Mouse (Mus musculus): ENCODE measurements around the gene Igsf21. TPM values are rescaled to one million over a fixed set of nuclear protein-coding genes. Genes with fewer than 3 reads are reported as not detected.
A peak's percentile ranks its signal among the peaks of the same experiment; 100 is the strongest.

The Igsf21 gene
- total and polyA plus RNA-seq, 2 experiments, result not detected

DNA sequence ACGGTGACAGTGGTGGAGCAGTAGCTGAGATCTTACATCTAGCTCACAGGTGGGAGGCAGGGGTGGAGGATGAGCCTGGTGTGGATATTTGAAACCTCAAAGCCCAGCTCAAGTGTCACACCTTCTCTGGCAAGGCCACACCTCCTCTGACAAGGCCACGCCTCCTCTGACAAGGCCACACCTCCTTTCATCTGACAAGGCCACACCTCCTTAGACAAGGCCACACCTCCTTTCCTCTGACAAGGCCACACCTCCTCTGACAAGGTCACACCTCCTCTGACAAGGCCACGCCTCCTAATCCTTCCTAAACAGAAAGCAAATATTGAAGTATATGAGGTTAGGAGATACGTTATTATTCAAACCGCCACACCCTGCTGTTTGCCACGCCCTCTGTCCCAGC is 69.5 kb downstream of the Igsf21 start:
- Histone ChIP-seq H3K4me3 (ENCODE audit: insufficient read depth, low read depth, low read length) (no peak overlapping the region), H3K79me2 (ENCODE audit: control insufficient read depth, insufficient read depth, low read length) (no peaks in the 10 kb centered on the region), H3K9ac (ENCODE audit: low read depth, low read length) (no peak overlapping the region), H3K27me3 (ENCODE audit: control insufficient read depth, insufficient read depth, low read length) (no peaks in the 10 kb centered on the region), H3K36me3 (ENCODE audit: control insufficient read depth, insufficient read depth, low read length) (no peaks in the 10 kb centered on the region), H3K27ac (replicated peaks; ENCODE audit: insufficient read depth, low read depth, low read length) (no peak overlapping the region), H3K4me1 (ENCODE audit: control insufficient read depth, insufficient read depth, low read length) (peaks cover 6% of the 10 kb centered on the region; the same call in 1 of the 2 replicates)
- no peak for TF ChIP-seq POLR2A (IDR thresholded peaks at IDR 0.05; ENCODE audit: extremely low read depth, insufficient read depth, low read length)
- no peak for TF ChIP-seq CTCF (IDR thresholded peaks at IDR 0.05; ENCODE audit: low read depth, low read length)
- DNase-seq (ENCODE audit: extremely low read depth, low read depth, low spot score), result no peak
- WGBS, result 93% methylated on average over 6 of the region's 6 CpGs

DNA sequence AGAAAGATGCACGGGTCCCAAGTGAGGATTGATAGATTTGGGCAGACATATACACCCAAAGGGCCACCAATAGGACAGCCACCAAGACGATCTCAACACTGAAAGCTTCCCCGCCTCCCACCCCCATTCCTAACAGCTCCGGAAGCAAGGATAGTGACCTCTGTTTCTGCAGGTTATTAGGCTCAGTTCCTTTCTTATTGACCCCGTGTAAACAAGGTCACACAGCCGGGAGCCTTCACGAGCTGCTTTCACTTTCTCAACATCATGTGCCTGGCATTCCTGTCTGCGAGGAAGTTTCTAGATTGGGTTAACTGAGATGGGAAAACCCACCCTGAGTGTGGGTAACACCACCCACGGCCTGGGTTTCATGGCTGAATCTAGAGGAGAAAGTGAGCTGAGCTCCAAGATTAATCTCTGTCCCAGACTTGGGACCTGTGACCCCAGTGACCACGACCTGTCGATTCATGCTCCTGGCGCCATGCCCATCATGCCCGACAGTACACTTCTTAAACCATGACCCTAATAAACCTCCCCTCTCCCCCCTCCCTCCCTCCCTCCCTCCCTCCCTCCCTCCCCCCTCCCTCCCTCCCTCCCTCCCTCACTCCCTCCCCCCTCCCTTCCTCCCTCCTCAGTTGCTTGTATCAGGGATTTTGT is 72.7 kb downstream of the Igsf21 start:
- H3K79me2 ChIP-seq (ENCODE audit: control insufficient read depth, insufficient read depth, low read length), result no peaks in the 10 kb centered on the region
- no peaks in the 10 kb centered on the region for H3K27me3 ChIP-seq (ENCODE audit: control insufficient read depth, insufficient read depth, low read length)
- peak overlapping the region; percentile 46; the same call in 1 of the 2 replicates for H3K9ac ChIP-seq (ENCODE audit: low read depth, low read length)
- H3K27ac ChIP-seq (replicated peaks; ENCODE audit: insufficient read depth, low read depth, low read length), result 0 out of 2 replicates have a peak overlapping the region, but pooled peaks have one; percentile 17
- H3K4me3 ChIP-seq (ENCODE audit: insufficient read depth, low read depth, low read length), result peak overlapping the region; percentile 28; the same call in 1 of the 2 replicates
- TF ChIP-seq POLR2A (IDR thresholded peaks at IDR 0.05; ENCODE audit: extremely low read depth, insufficient read depth, low read length) (no peak), CTCF (IDR thresholded peaks at IDR 0.05; ENCODE audit: low read depth, low read length) (no peak)
- DNase-seq (ENCODE audit: extremely low read depth, low read depth, low spot score), result peak; percentile 64
- H3K36me3 ChIP-seq (ENCODE audit: control insufficient read depth, insufficient read depth, low read length), result no peaks in the 10 kb centered on the region
- 6% methylated on average over 13 of the region's 13 CpGs for WGBS
- H3K4me1 ChIP-seq (ENCODE audit: control insufficient read depth, insufficient read depth, low read length), result peaks cover 6% of the 10 kb centered on the region; the same call in 1 of the 2 replicates

DNA sequence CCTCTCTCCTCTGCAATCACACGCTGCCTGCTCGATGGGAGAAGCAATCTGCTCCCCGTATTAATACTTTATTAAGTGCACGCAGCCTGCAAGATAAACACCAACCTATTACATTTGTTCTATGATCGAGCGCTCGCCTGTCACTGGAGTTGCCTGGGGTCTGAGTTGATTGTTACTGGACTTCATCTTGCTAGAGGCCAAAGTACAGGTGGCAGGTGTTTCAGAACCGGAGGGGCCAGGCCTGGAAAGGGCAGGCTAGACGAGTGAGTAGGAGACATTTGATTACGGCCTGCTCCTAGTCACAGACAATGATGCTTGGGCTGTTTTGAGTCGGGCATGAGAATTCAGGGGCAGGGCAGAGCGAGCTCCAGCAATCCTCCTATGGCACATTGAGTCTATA is 73.5 kb downstream of the Igsf21 start:
- Histone ChIP-seq H3K27ac (replicated peaks; ENCODE audit: insufficient read depth, low read depth, low read length) (no peak overlapping the region), H3K79me2 (ENCODE audit: control insufficient read depth, insufficient read depth, low read length) (no peaks in the 10 kb centered on the region), H3K27me3 (ENCODE audit: control insufficient read depth, insufficient read depth, low read length) (no peaks in the 10 kb centered on the region), H3K9ac (ENCODE audit: low read depth, low read length) (no peak overlapping the region), H3K36me3 (ENCODE audit: control insufficient read depth, insufficient read depth, low read length) (no peaks in the 10 kb centered on the region), H3K4me1 (ENCODE audit: control insufficient read depth, insufficient read depth, low read length) (peaks cover 6% of the 10 kb centered on the region; the same call in 1 of the 2 replicates), H3K4me3 (ENCODE audit: insufficient read depth, low read depth, low read length) (no peak overlapping the region)
- WGBS, result 86% methylated on average over 12 of the region's 12 CpGs
- TF ChIP-seq CTCF (IDR thresholded peaks at IDR 0.05; ENCODE audit: low read depth, low read length) (no peak), POLR2A (IDR thresholded peaks at IDR 0.05; ENCODE audit: extremely low read depth, insufficient read depth, low read length) (no peak)
- DNase-seq (ENCODE audit: extremely low read depth, low read depth, low spot score), result no peak

DNA sequence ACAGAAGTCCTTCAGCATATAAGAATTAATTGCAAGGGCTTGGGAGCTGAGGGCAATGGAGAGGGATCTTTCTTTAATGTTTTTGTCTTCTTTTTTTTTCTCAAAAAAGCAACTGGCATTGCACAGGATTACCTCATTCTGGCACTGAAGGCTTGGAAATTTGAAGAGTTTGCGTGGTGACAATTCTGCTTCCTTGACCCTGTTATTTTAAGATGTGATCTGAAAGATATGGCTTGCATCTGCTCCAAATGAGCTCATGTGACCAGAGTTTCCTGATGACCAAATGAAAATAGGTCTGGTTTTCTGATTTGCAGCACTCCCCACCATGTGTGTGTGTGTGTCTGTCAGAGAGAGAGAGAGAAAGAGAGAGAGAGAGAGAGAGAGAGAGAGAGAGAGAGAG is 74.7 kb downstream of the Igsf21 start:
- Histone ChIP-seq H3K79me2 (ENCODE audit: control insufficient read depth, insufficient read depth, low read length) (no peaks in the 10 kb centered on the region), H3K36me3 (ENCODE audit: control insufficient read depth, insufficient read depth, low read length) (no peaks in the 10 kb centered on the region), H3K9ac (ENCODE audit: low read depth, low read length) (no peak overlapping the region), H3K27me3 (ENCODE audit: control insufficient read depth, insufficient read depth, low read length) (no peaks in the 10 kb centered on the region), H3K4me1 (ENCODE audit: control insufficient read depth, insufficient read depth, low read length) (peaks cover 6% of the 10 kb centered on the region; the same call in 1 of the 2 replicates), H3K4me3 (ENCODE audit: insufficient read depth, low read depth, low read length) (no peak overlapping the region), H3K27ac (replicated peaks; ENCODE audit: insufficient read depth, low read depth, low read length) (no peak overlapping the region)
- TF ChIP-seq CTCF (IDR thresholded peaks at IDR 0.05; ENCODE audit: low read depth, low read length), result no peak
- no peak for TF ChIP-seq POLR2A (IDR thresholded peaks at IDR 0.05; ENCODE audit: extremely low read depth, insufficient read depth, low read length)
- 49% methylated on average over 1 of the region's 1 CpGs for WGBS
- DNase-seq (ENCODE audit: extremely low read depth, low read depth, low spot score), result no peak

DNA sequence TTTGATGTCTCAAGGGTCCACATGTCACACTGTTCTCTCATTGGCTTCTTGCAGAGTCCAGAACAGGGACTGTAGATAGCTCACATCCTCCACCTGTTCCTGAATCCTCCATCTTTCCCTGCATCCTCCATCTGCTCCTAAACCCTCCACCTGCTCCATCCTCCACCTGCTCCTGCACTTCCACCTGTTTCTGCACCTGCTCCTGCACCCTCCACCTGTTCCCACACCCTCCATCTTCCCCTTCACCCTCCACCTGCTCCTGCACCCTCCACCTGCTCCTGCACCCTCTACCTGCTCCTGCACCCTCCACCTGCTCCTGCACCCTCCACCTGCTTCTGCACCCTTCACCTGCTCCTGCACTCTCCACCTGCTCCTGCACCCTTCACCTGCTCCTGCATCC is 75.4 kb downstream of the Igsf21 start:
- no peak for DNase-seq (ENCODE audit: extremely low read depth, low read depth, low spot score)
- H3K27me3 ChIP-seq (ENCODE audit: control insufficient read depth, insufficient read depth, low read length), result no peaks in the 10 kb centered on the region
- H3K4me1 ChIP-seq (ENCODE audit: control insufficient read depth, insufficient read depth, low read length), result peaks cover 6% of the 10 kb centered on the region; the same call in 1 of the 2 replicates
- H3K4me3 ChIP-seq (ENCODE audit: insufficient read depth, low read depth, low read length), result no peak overlapping the region
- no peak for TF ChIP-seq POLR2A (IDR thresholded peaks at IDR 0.05; ENCODE audit: extremely low read depth, insufficient read depth, low read length)
- no peak for TF ChIP-seq CTCF (IDR thresholded peaks at IDR 0.05; ENCODE audit: low read depth, low read length)
- H3K79me2 ChIP-seq (ENCODE audit: control insufficient read depth, insufficient read depth, low read length), result no peaks in the 10 kb centered on the region
- no peaks in the 10 kb centered on the region for H3K36me3 ChIP-seq (ENCODE audit: control insufficient read depth, insufficient read depth, low read length)
- H3K27ac ChIP-seq (replicated peaks; ENCODE audit: insufficient read depth, low read depth, low read length), result no peak overlapping the region
- no peak overlapping the region for H3K9ac ChIP-seq (ENCODE audit: low read depth, low read length)

DNA sequence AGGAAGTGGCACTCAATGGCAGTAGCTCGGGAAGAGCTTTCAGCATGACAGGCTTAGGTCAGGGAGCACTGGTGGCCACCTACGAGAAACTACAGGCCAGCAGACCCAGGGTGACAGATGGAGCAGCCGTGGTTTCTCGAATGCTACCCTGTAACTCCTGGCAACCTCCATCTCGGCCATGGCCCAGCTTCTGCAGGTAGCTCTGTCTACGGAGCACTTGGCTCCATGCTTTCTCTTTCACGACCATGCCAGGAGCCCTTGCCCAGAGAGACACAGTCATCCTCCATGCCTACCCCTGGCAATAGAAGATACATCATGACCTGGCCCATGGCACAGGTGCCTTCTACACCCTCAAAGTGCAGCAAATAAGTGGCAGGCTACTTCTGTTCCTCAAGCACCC is 80.7 kb downstream of the Igsf21 start:
- Histone ChIP-seq H3K79me2 (ENCODE audit: control insufficient read depth, insufficient read depth, low read length) (no peaks in the 10 kb centered on the region), H3K9ac (ENCODE audit: low read depth, low read length) (no peak overlapping the region), H3K27ac (replicated peaks; ENCODE audit: insufficient read depth, low read depth, low read length) (no peak overlapping the region), H3K4me3 (ENCODE audit: insufficient read depth, low read depth, low read length) (no peak overlapping the region), H3K4me1 (ENCODE audit: control insufficient read depth, insufficient read depth, low read length) (no peaks in the 10 kb centered on the region), H3K27me3 (ENCODE audit: control insufficient read depth, insufficient read depth, low read length) (no peaks in the 10 kb centered on the region), H3K36me3 (ENCODE audit: control insufficient read depth, insufficient read depth, low read length) (no peaks in the 10 kb centered on the region)
- DNase-seq (ENCODE audit: extremely low read depth, low read depth, low spot score), result no peak
- TF ChIP-seq POLR2A (IDR thresholded peaks at IDR 0.05; ENCODE audit: extremely low read depth, insufficient read depth, low read length) (no peak), CTCF (IDR thresholded peaks at IDR 0.05; ENCODE audit: low read depth, low read length) (no peak)
- 77% methylated on average over 7 of the region's 7 CpGs for WGBS
